Mouse (Mus musculus): ENCODE measurements around the gene Cfap54.
A peak's percentile ranks its signal among the peaks of the same experiment; 100 is the strongest.

Cfap54 gene

DNA sequence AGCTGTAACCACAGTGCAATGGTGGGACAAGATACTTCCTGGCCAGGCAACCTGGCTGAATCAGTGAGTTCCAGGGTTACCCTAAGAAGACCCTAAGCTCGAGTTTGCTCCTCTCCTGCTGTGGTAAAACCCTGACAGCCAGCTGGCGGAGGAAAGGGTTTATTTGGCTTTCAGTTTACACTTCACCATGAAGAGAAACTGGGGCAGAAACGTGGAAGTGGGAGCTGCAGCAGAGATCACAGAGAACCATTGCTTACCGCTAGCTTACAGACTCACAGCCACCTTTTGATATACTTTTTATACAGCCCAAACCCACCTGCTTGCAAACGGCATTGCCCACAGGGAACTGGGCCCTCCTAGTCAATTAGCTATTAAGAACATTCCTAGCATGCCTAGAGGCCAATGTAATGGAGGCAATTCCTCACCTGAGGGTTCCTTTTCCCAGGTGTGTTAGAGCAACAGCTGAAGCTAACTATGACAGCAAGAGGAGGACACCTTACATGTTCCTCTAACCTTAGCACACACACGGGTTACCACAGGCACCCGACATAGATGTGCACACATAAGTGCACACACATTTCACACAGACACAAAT is 16.9 kb upstream of the Cfap54 start:
- DNase-seq (ENCODE audit: low read depth, low spot score), result peak; percentile 12

DNA sequence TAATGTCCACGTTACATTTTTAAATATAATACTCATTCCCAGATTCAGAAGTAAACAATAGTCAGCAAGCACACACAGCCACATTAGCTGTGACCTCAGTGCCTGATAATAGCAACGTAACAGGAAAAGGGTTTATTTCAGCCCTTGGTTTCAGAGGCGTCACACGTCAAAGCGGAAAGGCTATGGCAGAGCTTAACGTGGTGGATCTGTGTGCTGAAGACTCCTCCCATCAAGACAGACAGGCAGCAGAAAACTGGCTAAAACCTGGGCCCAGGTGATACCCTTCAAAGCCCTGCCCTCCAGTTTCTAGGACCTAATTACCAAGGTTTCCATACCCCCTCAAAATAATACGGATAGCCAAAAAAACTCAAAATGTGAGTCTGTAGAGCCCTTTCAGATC is 16.0 kb upstream of the Cfap54 start:
- no peak for DNase-seq (ENCODE audit: low read depth, low spot score)

DNA sequence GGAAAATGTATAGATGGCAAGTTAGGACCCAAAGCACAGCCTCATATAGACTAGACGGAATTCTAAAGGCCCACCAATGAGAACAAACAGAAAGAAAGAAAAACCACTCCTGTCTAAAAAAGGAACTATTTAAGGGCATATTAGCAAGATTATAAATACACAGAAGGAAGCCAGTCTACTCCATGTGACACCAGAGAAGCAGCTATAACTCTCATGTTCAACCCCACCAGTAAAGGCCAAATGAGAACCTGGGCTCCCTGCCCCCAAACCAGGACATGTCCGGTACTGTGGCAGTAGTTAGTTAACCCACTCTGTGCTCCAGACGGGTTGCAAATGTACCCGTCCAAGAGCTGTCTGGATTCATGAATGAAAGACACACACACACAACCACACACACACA is 14.4 kb upstream of the Cfap54 start:
- DNase-seq (ENCODE audit: low read depth, low spot score), result no peak

DNA sequence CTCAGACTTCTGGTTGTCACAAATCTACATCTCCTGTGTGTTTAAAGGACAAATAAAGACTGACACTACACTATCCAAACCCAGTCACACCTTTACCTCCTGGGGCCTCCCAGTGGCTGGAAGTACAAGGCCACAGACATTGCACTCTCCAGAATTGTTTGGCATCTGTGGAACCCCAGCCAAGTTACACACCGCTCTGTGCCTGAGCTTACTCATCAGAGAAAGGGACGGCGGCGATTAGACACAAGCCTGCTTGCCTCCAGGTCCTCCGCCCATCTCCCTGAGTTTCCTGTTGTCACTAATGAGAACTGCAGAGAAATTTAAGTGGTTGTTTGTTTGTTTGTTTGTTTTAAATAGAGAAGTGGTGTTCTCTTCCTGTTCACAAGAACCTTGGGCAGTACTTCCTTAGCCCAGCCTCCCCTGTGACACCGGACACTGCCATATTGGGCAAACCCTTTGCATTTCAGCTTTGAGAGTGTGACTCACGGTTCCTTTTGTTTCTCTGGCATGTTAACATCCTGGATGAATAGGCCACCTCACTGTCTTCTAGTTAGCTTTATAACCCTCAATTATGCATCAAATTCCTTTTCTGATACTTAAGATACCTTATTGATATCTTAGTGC is 13.7 kb upstream of the Cfap54 start:
- no peak for DNase-seq (ENCODE audit: low read depth, low spot score)

DNA sequence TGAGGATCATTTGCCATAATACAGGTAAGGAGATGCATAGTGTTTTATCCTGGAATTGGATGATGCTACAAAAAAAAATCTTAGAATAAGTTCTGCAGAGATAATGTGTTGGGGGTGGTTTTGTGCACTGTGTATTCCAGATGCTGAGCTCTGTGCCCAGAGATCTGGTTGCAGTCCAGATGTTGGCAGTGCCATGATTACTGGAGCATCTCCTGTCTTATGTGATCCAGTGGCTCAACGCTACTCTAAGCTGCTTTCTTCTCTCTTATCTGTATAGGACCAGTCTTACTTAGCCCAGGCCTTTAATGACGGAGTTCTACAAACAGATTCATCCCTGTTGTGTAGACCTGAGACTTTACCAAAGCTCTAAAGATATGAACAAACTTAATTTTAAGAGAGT is 10.5 kb upstream of the Cfap54 start:
- DNase-seq (ENCODE audit: low read depth, low spot score), result no peak

DNA sequence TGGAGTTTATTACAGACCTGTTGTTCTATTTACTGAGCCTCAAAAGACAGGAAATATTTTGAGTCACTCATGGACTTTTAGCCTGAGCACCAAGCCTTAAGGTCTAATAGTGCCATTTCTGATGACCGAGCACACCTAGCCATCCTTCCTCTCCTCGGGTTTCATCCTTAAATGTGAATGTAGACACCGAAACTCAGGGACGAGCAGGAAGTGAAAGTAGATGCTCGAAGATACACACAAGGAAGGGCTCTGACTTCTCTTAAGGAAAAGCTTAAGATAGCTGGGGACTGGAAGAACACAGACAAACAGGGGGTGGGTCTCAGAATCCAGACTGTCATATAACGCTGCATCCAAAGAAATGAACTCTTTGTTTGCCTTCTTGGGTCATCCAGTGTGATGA is 8.8 kb upstream of the Cfap54 start:
- DNase-seq (ENCODE audit: low read depth, low spot score), result no peak

DNA sequence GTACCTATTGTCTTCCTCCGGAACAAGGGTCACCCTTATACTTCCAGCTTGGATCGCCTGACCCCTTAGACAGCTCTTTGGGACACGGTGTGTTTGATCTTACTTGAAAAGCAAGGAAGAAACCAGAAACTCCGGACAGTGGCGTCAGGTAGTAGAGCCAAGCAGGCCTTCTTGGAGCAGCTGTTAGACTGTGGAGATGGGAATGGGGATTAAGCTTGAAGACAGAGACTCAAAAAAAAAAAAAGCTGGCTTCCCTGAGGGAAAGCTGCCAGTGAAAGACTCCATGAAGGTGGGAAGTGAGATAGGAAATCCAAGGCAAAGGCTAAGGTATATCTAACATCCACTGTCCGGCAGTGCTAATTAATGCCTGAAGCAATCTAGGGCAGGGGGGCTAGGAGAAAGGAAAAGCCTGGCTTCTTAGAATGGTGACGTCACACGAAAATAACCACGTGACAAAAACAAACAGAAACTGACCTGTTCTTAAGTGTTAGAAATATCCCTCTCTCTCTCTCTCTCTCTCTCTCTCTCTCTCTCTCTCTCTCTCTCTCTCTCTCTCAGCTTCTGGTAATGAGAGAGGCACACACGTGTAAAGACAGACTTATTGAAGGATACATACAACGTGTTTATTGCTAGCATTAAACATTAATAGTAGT is 7.1 kb upstream of the Cfap54 start:
- DNase-seq (ENCODE audit: low read depth, low spot score), result no peak

DNA sequence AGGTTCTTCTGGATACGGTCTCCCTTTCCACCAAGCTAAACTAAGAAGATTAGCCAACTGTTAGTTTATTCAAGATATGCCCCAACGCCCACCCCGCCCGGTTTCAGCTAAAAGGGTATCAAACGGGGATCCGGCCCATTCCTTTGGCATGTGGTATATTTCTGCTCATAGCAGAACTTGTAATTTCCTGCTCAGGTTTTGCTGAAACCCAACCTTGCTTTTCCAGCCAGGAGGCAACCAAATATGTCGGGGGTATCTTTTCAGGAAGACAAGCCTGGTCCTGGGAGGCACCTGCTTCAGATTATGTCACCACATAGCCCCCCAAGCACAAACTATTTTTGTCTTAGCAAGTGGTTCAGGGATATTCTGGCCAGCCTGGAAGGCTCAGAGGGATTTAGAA is 6.1 kb upstream of the Cfap54 start:
- DNase-seq (ENCODE audit: low read depth, low spot score), result no peak

DNA sequence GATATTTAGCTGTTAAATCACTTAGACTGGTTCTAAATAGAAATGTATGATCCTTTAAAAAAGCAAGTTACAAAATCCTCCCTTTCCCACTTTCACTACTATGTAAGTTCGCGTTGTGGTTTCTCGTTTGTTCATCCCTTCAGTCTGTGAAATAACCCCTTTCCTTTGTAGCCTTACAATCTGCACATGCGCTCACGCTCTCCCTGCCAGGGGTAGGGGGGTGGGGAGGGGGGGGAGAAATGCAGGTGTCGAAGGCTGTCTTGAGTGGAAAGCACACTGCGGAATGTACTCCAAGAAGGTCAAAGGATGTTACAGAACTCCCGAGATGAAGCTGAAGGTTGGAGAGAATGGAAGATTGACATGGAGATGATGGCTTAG is 2.5 kb upstream of the Cfap54 start:
- DNase-seq (ENCODE audit: low read depth, low spot score), result peak; percentile 31

DNA sequence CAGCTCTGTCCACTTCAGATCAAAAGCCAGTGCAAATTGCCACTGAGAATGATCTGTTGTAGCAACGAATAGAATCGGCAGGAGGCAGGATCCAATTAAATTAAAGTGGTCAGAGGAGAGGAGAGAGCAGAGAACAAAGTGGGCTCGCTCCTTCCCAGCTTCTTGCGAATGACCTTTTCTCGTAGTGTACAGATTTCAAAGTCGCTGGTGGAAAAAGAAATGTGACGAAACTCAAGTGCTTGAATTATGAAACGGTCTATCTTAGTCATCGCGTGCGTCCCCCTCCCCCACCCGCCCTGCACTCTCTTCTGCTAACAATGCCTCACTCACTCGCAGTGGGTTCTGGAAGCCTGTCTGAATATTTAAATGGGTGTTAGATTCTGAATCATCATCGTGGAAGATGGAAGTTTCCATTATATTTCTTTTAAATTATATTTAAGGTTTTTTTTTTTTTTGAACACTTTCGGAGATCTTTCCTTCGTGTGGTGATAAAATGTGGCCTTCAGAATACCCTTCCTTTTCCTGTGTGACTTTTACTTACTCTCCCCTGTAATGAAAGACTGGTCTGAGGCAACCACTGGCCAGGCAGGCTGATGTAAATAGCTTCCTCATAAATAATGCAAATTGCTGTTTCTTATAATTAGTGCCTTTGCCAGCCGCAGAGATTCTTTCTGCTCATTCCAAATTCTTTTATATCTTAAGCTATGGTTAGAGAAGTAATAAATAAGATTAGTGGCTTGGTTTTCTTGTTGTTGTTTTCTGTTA is 2.0 kb upstream of the Cfap54 start:
- peak; percentile 76 for DNase-seq (ENCODE audit: low read depth, low spot score)

DNA sequence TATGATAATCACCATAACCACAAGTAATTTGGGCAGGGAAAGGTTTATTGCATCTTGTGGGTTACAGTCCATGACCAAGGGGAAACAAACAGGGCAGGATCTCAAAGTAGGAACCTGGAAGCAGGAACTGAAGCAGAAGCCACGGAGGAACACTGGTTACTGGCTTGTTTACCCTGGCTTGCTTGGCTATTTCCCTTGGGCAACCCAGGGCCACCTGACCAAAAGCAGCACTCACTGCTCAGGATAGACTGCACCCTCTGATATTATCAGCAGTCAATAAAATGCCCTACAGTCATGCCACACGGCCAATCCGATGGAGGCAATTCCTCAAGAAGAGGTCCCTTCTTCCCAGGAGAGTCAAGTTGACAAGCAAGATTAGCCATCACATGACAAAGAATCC is 1.9 kb downstream of the Cfap54 start:
- DNase-seq (ENCODE audit: low read depth, low spot score), result no peak

DNA sequence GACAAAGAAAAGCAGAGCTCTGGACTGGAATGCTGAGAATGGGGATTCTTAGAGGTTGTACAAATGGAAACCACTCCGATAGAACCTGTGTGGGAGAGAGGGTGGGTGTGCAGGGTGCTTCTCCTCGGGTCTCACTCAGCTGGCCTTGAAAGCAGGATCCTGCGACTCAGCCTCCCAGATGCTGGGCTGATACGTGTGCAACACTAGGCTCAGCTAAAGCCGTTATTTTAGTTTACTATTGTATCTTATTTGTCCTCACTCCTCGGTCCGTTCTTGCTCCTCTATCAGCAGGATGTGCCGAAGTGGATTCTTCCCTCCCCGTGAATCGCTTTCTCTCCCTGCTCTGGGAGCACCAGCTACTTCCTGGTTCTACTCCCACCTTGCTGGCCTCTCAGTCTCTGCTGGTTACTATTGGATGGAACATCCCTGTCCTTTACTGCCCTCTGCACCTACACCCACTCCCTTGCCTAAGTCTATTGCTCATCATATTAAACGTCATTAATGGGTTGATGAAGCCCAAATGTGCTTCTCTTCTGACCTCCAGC is 3.4 kb downstream of the Cfap54 start:
- DNase-seq (ENCODE audit: low read depth, low spot score), result no peak

DNA sequence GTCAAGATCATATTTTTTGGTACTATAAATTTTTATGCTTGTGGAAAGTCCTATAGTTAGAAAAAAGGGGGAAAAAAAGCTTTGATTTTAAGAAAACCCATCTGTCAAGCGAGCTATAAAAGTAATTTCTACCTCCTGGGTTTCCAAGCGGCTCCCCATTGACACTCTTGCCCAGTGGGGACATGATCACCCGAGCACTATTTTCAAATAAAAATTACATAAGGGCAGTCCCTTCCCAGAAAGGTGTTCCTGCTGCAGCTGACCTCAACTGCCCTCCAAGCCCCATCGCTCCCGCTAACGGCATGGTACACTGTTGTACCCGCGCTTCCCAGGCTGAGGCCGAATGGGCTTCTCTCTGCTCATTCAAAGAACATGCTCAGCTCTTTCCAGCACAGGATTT is 5.0 kb downstream of the Cfap54 start:
- no peak for DNase-seq (ENCODE audit: low read depth, low spot score)

DNA sequence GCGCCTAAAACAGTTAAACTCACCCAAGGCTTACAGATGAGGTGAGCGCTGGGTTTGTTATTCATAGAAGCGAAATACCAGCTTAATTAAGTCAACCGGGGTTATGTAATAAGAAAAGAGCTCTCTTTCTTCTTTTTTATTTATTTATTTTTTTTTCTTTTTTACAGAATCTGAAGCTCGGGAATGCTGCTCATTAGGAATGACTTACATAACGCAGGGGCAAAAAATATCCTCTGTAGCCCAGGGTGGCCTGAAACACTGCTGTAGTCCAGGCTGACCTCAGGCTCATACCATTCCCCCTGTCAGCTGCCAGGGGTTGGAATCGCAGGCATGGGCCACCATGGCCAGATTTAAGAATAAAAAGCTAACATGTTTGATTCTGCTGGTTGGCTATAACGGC is 5.6 kb downstream of the Cfap54 start:
- DNase-seq (ENCODE audit: low read depth, low spot score), result no peak

DNA sequence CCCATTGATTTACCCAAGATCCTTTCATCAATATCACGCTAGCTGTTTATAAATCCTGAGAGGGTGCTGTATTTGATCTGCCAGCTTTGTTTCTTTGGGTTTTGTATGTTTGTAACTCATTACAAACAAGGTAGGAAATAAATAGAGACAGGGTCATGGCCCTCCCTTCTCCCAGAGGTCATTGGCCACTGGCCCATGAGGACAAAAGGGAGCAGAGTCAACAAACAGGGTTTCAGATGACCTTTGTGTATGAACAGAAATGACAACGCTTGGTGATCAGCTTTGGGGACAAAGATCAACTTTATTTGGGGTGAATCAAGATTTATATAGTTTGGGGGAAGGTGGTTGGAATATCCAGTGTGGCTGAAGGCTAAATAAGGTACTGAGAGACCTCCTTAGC is 8.6 kb downstream of the Cfap54 start:
- DNase-seq (ENCODE audit: low read depth, low spot score), result no peak

DNA sequence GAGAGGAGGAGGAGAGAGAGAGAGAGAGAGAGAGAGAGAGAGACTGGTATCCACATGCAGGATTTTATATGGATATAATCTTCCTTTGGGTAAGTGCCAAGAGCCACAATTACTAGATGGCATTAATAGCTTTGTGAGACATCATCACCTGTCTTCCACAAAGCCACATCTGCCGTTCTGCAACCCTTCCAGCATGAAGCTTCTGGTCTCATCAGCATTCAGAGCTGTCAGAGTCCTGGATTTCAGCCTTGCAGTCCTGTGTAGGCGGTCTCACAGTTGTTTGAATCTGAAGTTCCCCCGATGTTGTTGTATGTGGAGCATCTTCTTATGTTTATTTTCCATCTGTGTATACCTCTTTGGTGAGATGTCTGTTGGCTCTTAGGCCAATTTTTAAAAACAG is 9.7 kb downstream of the Cfap54 start:
- DNase-seq (ENCODE audit: low read depth, low spot score), result no peak

DNA sequence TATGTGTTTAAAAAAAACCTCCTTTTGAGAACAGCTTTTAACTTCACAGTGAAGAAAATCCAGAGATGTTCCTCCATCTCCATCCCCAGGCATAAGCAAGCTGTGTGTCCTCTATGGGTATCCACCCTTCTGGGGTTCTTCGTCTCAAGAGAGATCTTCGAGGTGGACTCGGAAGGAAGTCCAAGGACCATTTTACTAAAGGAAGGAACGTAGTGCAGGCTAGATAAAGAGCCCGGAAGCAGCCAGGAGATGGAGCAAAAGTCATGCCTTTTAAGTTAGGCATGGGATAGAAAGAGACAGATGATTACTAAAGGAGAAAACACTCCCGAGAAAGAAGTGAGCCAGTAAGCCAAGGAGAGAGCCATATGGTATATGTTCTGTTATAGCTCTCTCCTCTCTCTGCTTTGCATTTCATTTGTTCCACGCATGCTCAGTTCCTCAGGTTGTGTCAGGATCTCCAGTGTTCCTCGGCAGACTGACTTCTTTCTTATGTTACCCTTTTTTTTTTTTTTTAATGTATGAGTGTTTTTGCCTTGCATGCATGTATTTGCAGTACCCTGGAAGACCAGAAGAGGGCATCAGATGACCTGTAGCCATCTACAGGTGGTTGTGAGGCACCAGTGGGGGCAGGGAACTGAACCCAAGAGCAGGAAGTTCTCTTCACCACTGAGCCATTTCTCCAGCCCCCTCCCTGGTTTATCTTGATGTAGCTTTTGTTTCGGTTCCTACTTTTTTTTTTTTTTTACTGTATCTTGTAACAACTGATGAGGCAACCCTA is 11.1 kb downstream of the Cfap54 start:
- DNase-seq (ENCODE audit: low read depth, low spot score), result peak; percentile 95

DNA sequence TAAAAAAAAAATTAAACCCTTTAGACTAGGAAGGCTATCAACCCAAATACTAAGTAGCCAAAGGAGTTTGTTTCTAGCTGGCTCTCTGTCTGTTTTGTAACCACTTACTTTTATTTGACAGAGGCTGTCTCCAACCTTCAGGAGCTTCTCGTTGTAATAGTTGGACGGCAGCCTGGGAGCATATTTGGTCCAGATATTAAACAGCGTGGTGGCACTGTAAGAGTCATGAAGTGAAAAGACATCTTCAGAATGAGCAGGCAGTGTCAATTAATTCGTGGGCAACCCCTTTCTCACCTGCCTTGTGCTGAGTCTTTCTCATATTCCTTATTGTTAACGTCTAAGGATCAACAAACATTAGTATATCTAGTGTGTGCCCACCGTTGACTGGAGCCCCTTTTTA is 11.7 kb downstream of the Cfap54 start:
- no peak for DNase-seq (ENCODE audit: low read depth, low spot score)

DNA sequence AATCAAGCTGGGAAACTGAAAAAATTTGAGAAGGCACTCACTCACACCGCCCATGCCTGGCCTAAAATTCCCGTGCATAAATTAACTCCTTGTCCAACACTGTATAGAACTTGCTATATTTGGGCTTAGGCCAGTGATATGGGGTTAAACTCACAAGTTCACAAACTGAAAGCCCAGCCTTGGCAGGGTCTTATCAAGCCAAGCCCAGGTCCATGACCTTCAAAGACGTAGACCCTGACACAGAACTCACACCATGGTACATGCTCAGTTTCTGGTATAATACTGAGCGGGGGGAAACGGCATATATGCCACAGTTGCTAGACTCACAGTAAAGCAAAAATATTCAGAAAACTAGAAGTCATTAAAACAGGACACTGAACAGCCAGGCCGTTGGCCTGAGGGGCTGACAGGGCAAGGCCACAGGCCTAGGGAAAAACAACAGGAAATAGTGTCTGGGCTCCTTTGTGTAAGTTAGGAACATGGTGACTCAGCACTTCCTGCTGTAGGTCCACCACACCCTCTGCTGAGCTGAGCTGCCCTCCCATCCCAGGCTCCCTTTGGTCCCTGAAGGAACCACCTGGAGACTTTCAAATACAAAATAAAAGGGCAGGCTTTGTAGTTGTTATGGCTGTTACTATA is 12.3 kb downstream of the Cfap54 start:
- peak; percentile 58 for DNase-seq (ENCODE audit: low read depth, low spot score)

DNA sequence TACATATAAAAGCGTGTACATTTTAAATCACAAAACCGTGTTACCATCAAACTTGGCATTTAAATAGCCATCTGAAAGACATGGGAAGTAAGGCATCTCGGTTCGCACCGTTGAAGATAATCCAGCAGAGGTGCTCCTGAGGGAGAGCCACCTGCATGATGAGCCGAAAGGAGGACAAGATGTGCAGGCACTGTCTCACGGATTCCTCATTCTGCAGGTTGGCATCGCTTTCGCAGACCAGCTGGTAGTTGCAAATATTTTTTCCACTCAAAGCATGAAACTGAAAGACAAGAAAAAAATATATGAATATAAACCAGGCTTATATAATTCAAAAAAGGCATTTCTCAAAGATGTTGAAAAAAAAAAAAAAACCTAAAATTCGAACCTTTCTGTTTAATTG is 16.4 kb downstream of the Cfap54 start:
- no peak for DNase-seq (ENCODE audit: low read depth, low spot score)

DNA sequence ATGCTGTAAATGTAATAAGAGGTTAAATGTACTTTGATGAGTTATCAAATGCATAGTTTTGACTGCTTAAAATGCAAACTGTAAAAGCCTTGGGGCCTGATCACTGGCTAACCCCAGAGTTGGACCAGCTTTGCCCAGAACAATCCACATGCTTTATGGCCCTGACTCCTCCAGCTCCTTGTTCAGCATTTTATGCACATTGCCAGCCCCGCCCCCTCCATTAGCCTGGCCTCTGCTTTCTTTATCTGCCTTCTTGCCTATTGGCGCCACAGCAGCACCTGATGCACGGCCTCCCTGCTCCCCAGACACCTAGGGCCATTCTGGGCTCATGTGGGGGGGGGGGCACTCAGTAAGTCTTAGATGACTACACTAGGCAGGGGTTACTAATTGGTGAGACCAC is 17.8 kb downstream of the Cfap54 start:
- DNase-seq (ENCODE audit: low read depth, low spot score), result no peak
